Mouse (Mus musculus) hindbrain, embryonic 13.5 days (tissue): ENCODE data around the gene Ppil4. TPM values are rescaled to one million over a fixed set of nuclear protein-coding genes. Genes with fewer than 3 reads are reported as not detected.
A peak's percentile ranks its signal among the peaks of the same experiment; 100 is the strongest.

Experiments
- ATAC-seq: fragments of 200-750 bp; cut with Nextera tagmentation; 2 replicates; pipeline ENCODE4 v1.8.0; 2017; ENCODE audit warnings: moderate TSS enrichment; ENCODE audit not compliant: low FRiP score
- H3K27ac ChIP-seq: fragments of 300-500 bp; sonication (generic); 2 replicates; pipeline ENCODE4 v1.5.1; 2015; ENCODE audit warnings: inconsistent platforms, mild to moderate bottlenecking, moderate library complexity
- H3K27me3 ChIP-seq: fragments of 300-500 bp; sonication (generic); 2 replicates; pipeline ENCODE4 v1.6.1; 2015; ENCODE audit warnings: mild to moderate bottlenecking, inconsistent platforms
- H3K36me3 ChIP-seq: fragments of 300-500 bp; sonication (generic); 2 replicates; pipeline ENCODE4 v1.6.1; 2015; ENCODE audit warnings: mild to moderate bottlenecking, inconsistent platforms
- H3K4me1 ChIP-seq: fragments of 300-500 bp; sonication (generic); replicated peaks from 2 replicates; pipeline ENCODE4 v1.6.1; 2015; ENCODE audit warnings: inconsistent platforms
- H3K4me2 ChIP-seq: fragments of 300-500 bp; sonication (generic); 2 replicates; pipeline ENCODE4 v1.6.1; 2015; ENCODE audit warnings: inconsistent platforms, mild to moderate bottlenecking, moderate library complexity
- H3K4me3 ChIP-seq: fragments of 300-500 bp; sonication (generic); 2 replicates; pipeline ENCODE4 v1.5.1; 2015; ENCODE audit warnings: mild to moderate bottlenecking, inconsistent platforms
- H3K9ac ChIP-seq: fragments of 300-500 bp; sonication (generic); 2 replicates; pipeline ENCODE4 v1.6.1; 2015; ENCODE audit warnings: mild to moderate bottlenecking, inconsistent platforms
- H3K9me3 ChIP-seq: fragments of 300-500 bp; sonication (generic); 2 replicates; pipeline ENCODE4 v1.6.1; 2016; ENCODE audit warnings: inconsistent platforms
- WGBS: fragments of 180-500 bp; shearing (Covaris S2); methylation state at CpG from one replicate; pipeline ENCODE4 v1.1.7; 2015; 5-methylcytosine and 5-hydroxymethylcytosine counted together
- polyA plus RNA-seq: library from polyadenylated mRNA; unstranded; fragments of >200 nt; fragmentation: Nextera tagmentation; extraction: Ambion mirVana; gene quantifications from 2 replicates; pipeline ENCODE4 v1.2.1, GENCODE M21; 2015

The Ppil4 gene
- polyA plus RNA-seq, 1 experiment from 2014 or later: 49.1 TPM

DNA sequence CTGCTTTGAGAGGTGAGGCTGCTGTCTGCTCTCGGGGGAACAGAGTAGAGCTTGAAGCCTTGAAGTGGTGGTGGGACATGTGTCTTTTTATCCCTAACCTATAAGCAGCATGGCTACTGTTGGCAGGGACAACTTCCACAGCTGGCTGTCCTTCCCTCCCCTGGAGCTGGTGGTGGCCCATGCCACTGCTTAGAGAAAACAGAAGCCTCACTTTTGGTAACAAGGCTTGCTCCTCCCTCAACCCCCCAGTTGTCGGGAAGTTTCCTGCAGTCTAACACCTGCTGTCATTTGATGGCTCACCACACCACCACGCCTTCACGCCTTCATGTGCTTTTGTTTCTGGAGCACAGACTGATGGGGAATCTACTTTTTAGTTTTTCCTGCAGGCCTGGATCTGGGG lies 51.5 kb downstream of the Ppil4 start:
- no peak for ATAC-seq
- 83% methylated on average over 4 of the region's 4 CpGs for WGBS
- Histone ChIP-seq H3K4me1 (no peaks in the 10 kb centered on the region), H3K9ac (no peak overlapping the region), H3K27ac (no peak overlapping the region), H3K9me3 (no peaks in the 10 kb centered on the region), H3K4me2 (no peak overlapping the region), H3K27me3 (no peaks in the 10 kb centered on the region), H3K4me3 (no peak overlapping the region), H3K36me3 (no peaks in the 10 kb centered on the region)

DNA sequence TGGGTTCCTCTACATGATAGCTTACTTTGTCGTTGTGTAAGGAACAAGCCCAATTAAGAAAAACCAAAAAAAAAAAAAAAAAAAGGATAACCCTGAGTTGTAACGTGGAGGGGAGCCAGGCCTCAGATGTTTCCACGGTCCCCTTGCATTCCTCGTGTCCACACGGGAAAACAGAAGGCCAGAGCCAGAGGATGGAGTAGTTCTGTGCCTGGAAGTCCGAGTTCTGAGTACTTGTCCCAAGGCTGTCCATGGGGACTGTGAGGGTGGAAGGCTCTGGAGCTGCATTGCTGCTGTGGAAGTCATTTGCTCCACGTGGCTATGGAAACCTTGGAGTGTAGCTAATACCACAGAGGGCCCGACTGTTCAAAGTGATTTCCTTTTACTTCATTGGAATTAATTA lies 52.4 kb downstream of the Ppil4 start:
- H3K4me1 ChIP-seq: no peaks in the 10 kb centered on the region
- H3K27me3 ChIP-seq: no peaks in the 10 kb centered on the region
- ATAC-seq: no peak
- H3K9me3 ChIP-seq: no peaks in the 10 kb centered on the region
- H3K9ac ChIP-seq: no peak overlapping the region
- WGBS: 78% methylated on average over 8 of the region's 8 CpGs
- H3K27ac ChIP-seq: no peak overlapping the region
- H3K4me3 ChIP-seq: no peak overlapping the region
- no peaks in the 10 kb centered on the region for H3K36me3 ChIP-seq
- no peak overlapping the region for H3K4me2 ChIP-seq

DNA sequence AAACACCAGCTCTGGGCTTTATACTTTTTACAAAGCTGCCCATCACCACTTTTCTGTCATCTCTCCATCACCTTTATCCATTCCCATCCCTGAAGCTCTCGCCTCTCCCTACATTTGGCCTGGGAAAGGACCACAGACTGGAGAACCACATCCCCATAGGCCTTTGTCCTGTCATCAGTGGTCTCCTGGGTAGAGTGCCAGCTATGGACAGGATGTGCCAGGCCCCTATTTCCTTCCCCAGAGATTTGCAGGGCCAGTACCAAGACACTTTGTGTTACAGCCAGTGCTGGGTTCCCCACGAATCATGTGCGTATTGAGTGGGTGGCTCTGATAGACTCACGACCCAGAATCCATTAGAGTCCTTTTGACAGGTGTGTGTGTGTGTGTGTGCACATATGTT lies 53.3 kb downstream of the Ppil4 start:
- H3K36me3 ChIP-seq: no peaks in the 10 kb centered on the region
- no peaks in the 10 kb centered on the region for H3K4me1 ChIP-seq
- no peak overlapping the region for H3K9ac ChIP-seq
- 87% methylated on average over 4 of the region's 4 CpGs for WGBS
- no peak overlapping the region for H3K4me2 ChIP-seq
- ATAC-seq: no peak
- H3K27me3 ChIP-seq: no peaks in the 10 kb centered on the region
- no peak overlapping the region for H3K4me3 ChIP-seq
- no peak overlapping the region for H3K27ac ChIP-seq
- no peaks in the 10 kb centered on the region for H3K9me3 ChIP-seq

DNA sequence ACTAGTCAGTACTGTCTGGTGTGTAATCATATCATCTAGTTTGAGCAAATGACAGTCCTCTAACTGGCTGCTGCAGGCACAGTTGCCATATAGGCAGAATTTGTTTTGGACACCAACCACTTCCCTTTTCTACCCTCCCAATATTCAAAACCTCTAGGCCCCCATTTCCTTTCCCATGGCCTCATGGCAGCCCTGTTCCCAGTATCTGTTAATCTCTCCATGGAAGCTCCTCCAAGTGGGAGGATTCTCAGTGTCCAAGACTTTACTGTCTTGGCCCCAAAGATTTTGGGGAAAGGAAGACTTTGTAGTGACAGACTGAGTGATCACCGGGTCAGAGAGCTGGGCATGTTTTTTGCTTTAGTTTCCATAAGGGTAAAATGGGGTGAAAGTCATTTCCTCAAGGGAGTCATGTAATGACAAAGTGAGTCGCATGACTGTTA lies 54.5 kb downstream of the Ppil4 start:
- H3K27me3 ChIP-seq: no peaks in the 10 kb centered on the region
- H3K4me2 ChIP-seq: no peak overlapping the region
- no peak overlapping the region for H3K4me3 ChIP-seq
- H3K9me3 ChIP-seq: no peaks in the 10 kb centered on the region
- H3K4me1 ChIP-seq: no peaks in the 10 kb centered on the region
- no peaks in the 10 kb centered on the region for H3K36me3 ChIP-seq
- WGBS: 82% methylated on average over 2 of the region's 2 CpGs
- no peak overlapping the region for H3K9ac ChIP-seq
- ATAC-seq: no peak
- H3K27ac ChIP-seq: no peak overlapping the region

DNA sequence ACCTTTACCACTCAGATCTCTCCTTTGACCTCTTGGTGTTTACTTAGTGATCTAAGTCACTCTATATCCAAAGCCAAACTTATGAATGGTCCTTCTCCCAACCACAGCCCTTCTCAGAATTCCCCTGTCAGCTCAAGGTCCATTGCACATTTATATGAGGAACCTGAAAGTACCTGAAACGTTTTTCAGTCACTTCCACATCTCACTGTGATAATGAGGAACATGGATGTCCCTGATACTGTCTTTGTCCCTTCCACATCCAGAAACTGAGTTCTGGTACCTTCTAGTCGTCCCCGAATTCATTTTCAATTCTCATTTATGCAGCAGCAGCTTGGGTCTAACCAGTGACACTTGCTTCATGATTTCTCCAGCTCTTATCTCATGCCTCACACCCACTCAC lies 59.2 kb downstream of the Ppil4 start:
- H3K4me3 ChIP-seq: no peak overlapping the region
- H3K27me3 ChIP-seq: no peaks in the 10 kb centered on the region
- no peak overlapping the region for H3K9ac ChIP-seq
- H3K36me3 ChIP-seq: no peaks in the 10 kb centered on the region
- no peak for ATAC-seq
- no peak overlapping the region for H3K4me2 ChIP-seq
- no peak overlapping the region for H3K27ac ChIP-seq
- WGBS: 69% methylated on average over 3 of the region's 3 CpGs
- H3K9me3 ChIP-seq: no peaks in the 10 kb centered on the region
- no peaks in the 10 kb centered on the region for H3K4me1 ChIP-seq

DNA sequence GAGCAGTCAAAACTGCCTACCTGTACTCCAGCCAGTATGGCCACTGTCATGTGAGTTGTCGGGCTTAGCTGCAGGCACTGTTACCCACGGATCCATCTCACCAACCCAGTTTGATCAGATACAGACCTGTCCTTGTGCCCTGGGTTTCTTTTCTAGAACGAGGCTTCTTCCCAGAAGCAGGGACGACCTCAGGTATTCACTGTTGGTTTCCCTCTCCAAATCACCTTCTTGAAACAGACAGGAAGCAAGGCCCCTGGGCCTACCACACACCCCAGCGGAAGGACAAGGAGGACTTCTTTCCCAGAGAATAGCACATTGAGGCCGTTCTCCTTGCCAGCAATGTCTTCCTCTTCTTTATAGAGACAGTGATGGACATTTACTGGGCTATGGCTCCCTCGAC lies 67.8 kb downstream of the Ppil4 start:
- Histone ChIP-seq H3K9me3 (no peaks in the 10 kb centered on the region), H3K4me3 (no peak overlapping the region), H3K9ac (no peak overlapping the region), H3K27ac (no peak overlapping the region), H3K4me1 (no peaks in the 10 kb centered on the region), H3K36me3 (no peaks in the 10 kb centered on the region), H3K27me3 (no peaks in the 10 kb centered on the region), H3K4me2 (no peak overlapping the region)
- WGBS: 90% methylated on average over 7 of the region's 7 CpGs
- no peak for ATAC-seq

DNA sequence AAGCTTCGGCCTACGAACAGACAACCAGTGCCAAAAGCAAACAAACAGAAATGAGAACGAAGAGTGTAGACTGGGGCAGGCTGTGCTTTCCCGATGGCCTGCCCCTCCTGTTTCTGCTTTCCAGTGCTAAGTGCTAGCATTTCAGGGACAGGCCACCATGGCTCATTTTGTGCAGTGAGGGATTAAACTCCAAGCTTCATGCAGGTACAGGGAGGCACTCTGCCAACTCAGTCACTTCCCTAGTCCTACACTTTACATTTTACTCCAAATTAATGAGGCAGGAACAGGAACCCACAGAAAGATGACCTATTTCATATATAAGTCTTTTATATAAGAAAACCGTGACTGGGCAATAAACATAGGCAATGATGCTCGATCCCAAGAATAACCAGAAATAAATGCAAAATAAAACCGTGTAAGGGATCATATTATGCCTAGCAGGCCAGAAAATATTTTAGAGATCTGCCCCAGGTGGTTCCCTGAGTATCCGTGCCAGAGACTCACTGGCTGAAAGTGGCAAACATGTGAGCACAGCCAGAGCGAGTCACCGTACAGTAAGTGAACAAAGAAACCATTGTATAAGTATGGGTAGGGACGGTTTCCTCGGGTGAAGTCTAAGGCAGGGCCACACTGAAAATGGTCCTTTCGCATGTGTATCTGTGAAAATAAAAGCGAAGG lies 68.7 kb downstream of the Ppil4 start:
- Histone ChIP-seq H3K4me2 (no peak overlapping the region), H3K9ac (no peak overlapping the region), H3K9me3 (no peaks in the 10 kb centered on the region), H3K36me3 (no peaks in the 10 kb centered on the region), H3K4me3 (no peak overlapping the region), H3K27me3 (0 out of 2 replicates have a peak, but pooled peaks cover under 1% of the 10 kb centered on the region), H3K27ac (no peak overlapping the region), H3K4me1 (no peaks in the 10 kb centered on the region)
- ATAC-seq: no peak
- 86% methylated on average over 14 of the region's 14 CpGs for WGBS

DNA sequence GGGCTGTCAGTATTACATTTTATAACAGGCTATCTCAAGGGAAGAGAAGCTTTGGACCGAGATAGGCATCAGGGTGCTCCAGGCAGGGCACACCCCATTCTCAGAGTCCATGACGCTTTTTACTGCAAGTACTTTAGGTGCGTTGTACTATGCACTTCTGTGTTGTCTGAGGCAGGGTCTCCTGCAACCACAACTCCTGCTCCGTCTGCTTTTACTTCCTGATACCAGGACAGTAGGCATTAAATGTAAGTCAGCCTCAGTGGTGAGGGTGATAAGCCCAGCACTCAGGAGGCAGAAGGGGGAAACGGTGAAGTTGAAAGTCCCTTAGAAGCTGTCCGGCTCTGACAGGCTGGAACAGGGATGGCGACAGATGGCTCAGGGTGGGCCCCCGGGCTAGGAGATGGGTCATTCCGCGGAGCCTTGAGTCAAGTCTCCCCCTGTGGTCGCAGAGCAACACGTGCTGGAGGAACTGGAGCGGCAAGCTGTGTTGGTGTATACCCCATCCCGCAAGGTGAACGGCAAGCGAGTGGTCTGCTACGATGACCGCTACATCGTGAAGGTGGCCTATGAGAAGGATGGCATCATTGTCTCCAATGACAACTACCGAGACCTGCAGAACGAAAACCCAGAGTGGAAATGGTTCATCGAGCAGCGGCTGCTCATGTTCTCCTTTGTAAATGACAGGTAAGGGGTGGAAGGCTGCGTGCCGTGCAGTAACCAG lies 69.4 kb downstream of the Ppil4 start:
- H3K9ac ChIP-seq: no peak overlapping the region
- H3K27me3 ChIP-seq: peaks cover 7% of the 10 kb centered on the region
- ATAC-seq: no peak
- H3K4me1 ChIP-seq: peaks cover 3% of the 10 kb centered on the region
- no peaks in the 10 kb centered on the region for H3K9me3 ChIP-seq
- no peaks in the 10 kb centered on the region for H3K36me3 ChIP-seq
- H3K27ac ChIP-seq: no peak overlapping the region
- no peak overlapping the region for H3K4me2 ChIP-seq
- no peak overlapping the region for H3K4me3 ChIP-seq
- WGBS: 92% methylated on average over 23 of the region's 25 CpGs

DNA sequence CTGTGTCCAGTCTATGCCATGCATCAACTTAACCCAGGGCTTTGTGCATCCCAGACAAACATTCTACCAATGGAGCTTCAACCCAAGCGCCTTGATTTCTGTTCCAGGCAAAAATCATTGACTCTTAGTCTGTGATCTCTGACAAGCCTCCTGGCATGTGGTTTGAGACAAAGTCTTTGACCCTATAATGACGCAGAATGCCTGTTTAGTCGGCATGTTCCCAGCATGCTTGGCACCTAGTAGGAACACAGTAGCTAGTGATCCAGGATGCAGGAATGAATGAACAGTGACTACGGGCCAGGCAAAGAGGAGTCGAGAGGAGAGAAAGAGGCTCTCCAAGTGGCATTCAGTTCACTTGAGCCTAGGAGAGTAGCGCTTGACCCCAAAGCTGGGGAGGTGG lies 70.7 kb downstream of the Ppil4 start:
- Histone ChIP-seq H3K4me1 (peaks cover 10% of the 10 kb centered on the region), H3K9ac (no peak overlapping the region), H3K4me3 (no peak overlapping the region), H3K27ac (no peak overlapping the region), H3K4me2 (no peak overlapping the region), H3K9me3 (no peaks in the 10 kb centered on the region), H3K27me3 (peaks cover 19% of the 10 kb centered on the region), H3K36me3 (no peaks in the 10 kb centered on the region)
- WGBS: 93% methylated on average over 6 of the region's 6 CpGs
- no peak for ATAC-seq

DNA sequence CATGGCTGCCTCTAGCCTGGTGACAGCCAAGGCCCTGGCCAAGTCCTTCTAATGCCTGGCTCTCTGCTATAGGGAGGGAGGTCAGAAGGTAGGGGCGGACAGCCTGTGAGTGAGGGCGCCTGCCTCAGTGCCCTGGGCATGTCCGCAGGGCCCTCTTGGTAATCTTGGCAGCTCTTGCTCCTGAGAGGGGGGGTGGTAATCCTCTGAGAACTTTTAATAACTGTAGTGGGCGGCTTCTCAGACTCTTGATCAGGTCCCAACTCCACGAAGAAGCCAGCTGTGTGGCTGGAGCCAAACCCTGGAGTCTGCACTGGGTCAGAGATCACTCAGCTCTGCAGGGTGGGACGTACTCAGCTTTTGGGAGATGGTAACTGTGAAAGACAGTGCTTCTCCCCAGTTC lies 71.5 kb downstream of the Ppil4 start:
- Histone ChIP-seq H3K9ac (no peak overlapping the region), H3K27ac (no peak overlapping the region), H3K9me3 (no peaks in the 10 kb centered on the region), H3K4me1 (peaks cover 10% of the 10 kb centered on the region), H3K4me3 (no peak overlapping the region), H3K36me3 (no peaks in the 10 kb centered on the region), H3K27me3 (peaks cover 19% of the 10 kb centered on the region), H3K4me2 (no peak overlapping the region)
- ATAC-seq: no peak
- 82% methylated on average over 6 of the region's 6 CpGs for WGBS

DNA sequence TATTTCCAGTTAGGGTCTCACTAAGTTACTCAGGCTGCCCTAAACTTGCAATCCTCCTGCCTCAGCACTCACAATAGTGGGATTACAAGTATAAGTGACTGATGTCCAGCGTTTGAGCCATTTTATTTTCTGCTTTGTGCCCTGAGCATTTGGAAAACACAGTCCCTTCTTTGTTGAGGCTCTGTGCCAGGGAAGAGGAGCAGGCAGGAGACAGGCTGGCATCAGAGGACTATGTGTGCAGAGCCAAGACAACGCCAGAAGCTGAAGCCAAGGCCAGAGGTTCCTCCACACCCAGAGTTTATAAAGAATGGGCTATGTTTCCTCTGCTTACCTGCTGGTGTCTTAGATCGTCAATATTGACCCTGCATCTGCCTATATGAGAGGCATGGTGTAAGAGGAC lies 72.1 kb downstream of the Ppil4 start:
- no peak for ATAC-seq
- Histone ChIP-seq H3K4me2 (no peak overlapping the region), H3K36me3 (no peaks in the 10 kb centered on the region), H3K9ac (no peak overlapping the region), H3K27me3 (peaks cover 19% of the 10 kb centered on the region), H3K4me3 (no peak overlapping the region), H3K4me1 (peaks cover 10% of the 10 kb centered on the region), H3K27ac (no peak overlapping the region), H3K9me3 (no peaks in the 10 kb centered on the region)
- 84% methylated on average over 3 of the region's 3 CpGs for WGBS

DNA sequence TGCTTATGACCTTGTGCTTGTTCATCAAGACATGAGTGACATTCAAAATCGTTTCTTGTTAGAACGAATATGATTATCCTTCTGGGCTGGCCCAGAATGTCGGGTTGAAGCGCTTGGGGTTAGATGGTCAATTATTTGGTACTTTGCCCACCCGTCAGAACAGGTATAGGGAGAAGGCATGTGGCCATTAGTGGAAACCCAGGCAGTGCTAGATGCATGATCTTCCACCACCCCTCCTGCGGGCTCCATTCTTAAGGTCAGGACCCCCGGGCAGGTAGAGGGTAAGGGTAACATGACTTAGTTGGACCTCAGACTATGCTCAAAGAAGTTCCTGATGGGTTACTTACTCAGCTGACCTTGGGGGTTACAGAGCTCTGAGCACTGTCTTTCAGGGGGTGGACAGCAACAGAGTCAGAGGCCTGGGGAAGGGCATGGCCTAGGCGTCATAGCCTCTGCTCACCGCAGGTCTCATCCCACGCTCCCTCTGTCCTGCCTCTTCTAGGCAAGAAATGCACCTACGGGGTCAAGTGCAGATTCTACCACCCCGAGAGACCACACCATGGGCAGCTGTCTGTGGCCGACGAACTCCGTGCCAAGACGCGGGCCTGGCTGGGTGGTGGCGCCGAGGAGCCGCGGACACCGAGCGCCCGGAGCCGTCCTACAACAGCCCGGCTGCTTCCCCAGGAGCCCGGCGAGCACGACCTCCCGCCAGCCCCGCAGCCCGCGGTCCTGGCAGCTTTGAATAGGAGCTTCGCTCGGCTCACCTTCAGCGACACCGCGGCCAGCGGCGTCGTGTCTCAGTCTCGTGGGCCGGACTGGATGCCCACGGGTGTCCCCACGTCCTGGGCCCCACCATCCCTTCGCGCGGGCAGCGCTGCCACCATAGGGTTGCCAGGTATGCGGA lies 74.3 kb downstream of the Ppil4 start:
- no peak overlapping the region for H3K27ac ChIP-seq
- no peaks in the 10 kb centered on the region for H3K36me3 ChIP-seq
- ATAC-seq: peak; percentile 64

More for the DNA sequence above, 74.3 kb downstream of the Ppil4 start:
- WGBS: 22% methylated on average over 50 of the region's 50 CpGs
- peak overlapping the region; percentile 43 for H3K4me3 ChIP-seq
- H3K27me3 ChIP-seq: peaks cover 19% of the 10 kb centered on the region
- peaks cover 13% of the 10 kb centered on the region for H3K4me1 ChIP-seq
- H3K9ac ChIP-seq: peak overlapping the region; percentile 72
- H3K9me3 ChIP-seq: no peaks in the 10 kb centered on the region
- H3K4me2 ChIP-seq: peak overlapping the region; percentile 73
